Mouse (Mus musculus): ENCODE measurements around the gene Chst15.
A peak's percentile ranks its signal among the peaks of the same experiment; 100 is the strongest.

The Chst15 gene

GRCm38 (mm10) chr7:132302508-132303241, 14.4 kb downstream of the Chst15 start:
- no peak for DNase-seq (ENCODE audit: low spot score)

DNA sequence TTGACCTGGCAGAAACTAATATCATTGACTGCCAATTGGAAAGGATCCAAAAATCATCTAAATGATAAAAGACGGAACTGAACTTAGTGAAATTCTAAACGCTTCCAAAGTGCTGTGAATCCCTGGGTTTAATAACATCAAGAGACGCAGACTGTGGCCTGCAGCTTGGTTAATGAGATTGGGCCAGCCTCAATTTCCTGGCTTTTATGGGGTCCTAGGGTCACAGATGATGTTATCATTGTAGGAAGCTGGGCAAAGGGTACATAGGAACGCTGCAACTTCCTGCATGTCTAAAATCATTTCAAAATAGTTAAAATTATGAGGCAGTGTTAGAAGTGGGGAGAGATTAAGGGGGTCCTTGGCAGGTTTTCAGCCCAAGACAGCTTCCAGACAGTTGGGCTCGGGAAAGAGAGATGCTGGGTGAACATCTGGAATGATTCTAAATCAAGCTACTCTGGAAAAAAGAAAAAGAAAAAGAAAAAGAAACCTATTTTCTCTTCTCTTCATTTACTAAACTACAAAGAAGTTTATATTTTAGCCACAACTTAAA, 17.3 kb downstream of the Chst15 start:
- DNase-seq (ENCODE audit: low spot score) = no peak

DNA sequence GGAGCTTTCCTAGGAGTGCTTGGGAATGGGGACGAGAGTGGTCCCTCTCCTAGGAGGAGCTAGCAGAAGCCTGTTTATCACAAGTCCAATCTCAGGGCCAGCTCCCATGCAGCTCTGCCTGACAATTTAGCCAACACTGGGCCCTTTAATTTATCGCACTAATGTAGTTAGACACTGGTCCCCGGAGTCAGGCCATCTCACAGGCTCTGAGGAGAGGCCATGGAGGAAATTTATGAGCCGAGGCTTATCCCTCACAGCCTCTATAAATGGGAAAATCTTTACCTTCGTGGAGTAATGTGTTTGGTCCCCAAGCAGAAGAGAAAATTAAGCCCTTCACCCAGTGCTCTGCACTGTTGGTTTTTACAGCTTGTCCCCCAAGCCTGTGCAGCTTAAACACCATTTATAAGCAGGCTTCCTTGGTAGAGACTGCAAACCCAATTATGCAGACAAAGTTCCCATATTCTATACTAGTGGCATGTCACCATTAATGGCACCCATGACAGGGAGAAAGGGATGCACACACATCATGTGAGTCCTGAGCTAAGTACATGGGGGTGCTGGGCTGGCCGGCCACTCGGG, 18.5 kb downstream of the Chst15 start:
- no peak for DNase-seq (ENCODE audit: low spot score)

DNA sequence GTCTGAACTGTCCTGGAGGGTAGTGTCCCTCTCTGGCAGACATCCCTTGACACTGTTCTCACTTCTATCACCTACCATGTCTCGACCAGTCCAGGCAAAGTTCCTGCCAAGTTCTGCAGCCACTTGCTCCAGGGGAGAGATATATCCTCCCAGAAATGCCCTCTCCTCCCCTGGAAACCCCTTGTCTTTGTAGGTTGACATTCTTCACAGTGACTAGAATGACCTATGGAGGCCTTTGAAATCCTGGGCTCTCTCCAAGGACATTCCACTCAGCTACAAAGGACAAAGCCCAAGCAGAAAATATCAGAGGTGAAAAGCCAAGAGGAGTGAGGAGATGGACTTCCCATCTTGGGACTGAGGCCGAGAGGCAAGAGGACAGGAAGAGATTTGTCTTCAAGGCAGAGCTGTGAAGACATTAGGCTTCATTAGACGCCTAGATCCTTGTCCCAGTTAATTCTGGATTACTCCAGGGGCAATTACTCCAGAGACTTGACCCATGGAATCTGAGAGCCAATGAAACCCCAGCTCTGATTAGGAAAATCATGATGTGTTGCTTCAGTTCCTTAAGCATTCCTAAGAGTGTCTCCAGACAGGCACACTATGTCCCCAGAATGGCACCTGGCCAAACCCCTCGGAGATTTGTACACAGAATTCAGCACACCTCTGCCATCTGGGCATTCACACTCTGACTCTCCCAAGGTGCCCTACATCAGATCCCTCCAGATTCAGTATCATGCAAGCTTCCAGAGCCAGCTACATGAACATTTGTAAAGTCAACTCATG, 20.2 kb downstream of the Chst15 start:
- peak; percentile 59 for DNase-seq (ENCODE audit: low spot score)

- DNase-seq (ENCODE audit: low spot score) = no peak
These were observed 20.9 kb downstream of the Chst15 start for GRCm38 (mm10) chr7:132296132-132296531.

GRCm38 (mm10) chr7:132287340-132287664, 29.7 kb downstream of the Chst15 start:
- no peak for DNase-seq (ENCODE audit: low spot score)

DNA sequence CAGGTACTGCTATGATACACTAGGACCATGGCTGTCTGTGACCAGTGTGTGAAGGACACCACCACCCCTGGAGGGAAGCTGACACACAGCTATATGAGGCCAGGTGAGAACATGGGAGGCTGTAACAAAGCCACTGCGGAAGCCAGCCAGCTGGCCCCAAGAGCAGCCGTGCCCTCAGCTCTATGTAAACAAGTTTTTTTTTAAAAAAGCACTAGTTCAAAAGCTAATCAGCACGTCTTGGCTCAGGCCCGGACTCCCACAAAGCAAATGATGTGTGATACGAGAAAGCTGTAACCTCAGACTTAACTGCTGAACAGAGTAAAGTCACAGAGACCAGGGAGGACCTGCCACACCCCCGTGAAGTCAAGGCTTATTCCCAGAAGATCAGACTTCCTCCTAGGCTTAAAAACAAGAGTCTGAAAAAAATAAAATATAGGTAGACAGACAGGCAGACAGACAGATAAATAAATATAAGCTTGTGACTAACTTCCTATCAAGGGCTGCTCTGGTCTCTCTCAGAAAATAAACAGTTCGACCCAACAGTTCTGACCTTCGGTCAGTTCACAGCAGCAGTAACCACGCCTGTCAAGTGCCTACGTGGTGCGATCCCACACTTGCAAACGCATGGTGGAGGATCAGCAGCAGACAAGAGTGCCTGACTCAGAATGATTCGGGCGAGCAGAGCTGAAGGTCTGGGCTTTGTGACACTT, 30.2 kb downstream of the Chst15 start:
- DNase-seq (ENCODE audit: low spot score) = no peak

DNA sequence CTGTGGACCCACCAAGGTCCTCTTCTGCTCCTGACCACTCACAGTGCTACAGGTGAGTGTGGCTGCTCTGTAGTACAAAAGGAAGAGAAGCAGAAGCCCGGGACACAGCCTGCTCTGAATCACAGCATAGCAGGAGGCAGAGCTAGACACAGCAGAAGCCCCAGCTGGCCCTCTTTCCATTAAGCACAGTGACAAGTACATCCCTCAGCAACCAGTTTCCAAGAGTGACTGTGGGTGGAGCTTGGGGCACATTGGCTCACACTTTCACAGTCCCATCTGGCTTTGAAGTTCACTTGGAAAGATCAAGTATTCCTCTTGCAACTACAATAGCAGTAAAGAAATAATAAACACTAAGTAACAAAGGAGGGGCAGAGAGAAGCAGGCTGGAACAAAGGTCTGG, 32.2 kb downstream of the Chst15 start:
- DNase-seq (ENCODE audit: low spot score) = no peak

- DNase-seq (ENCODE audit: low spot score) = no peak
These were observed 32.8 kb downstream of the Chst15 start for GRCm38 (mm10) chr7:132284048-132284737.

- no peak for DNase-seq (ENCODE audit: low spot score)
These were observed 34.5 kb downstream of the Chst15 start for GRCm38 (mm10) chr7:132282576-132282975.

GRCm38 (mm10) chr7:132282161-132282560, 34.9 kb downstream of the Chst15 start:
- DNase-seq (ENCODE audit: low spot score) = no peak

DNA sequence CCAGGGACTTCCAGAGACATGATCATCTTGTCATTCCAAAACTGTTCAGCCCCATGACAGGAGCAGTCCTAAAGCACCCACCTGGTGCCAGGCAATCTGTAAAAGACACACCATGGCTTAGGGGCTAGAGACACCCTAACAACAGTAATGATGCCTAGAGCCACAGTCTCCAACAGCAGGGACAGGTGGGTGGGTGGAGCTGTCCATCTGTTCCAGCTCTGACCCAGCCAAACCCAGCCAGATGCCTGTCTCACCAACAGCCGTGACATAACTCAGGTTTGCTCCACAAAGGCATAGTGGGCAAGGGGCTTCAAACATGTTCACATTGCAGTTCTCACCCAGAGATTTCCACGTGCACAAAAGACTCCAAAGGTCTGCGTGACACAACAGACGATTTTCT, 35.3 kb downstream of the Chst15 start:
- no peak for DNase-seq (ENCODE audit: low spot score)

DNA sequence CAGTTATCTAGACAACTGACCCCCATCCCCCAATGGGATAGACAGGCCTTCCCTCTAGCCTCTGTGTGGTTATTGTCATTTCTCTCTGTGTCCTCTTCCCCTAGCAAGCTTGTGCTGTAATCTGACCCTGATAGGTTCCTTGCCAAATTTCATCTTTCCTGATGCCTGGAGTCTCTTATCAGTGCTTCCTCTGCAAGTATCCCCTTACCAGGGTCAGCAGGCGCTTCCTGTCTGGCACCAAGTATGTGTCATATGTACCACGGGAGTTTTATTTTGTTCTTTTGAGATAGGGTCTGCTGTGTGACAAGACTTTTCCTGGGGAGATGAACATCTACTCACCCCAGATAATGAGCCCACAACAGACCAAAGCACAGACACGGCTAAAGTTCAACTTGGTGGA, 38.4 kb downstream of the Chst15 start:
- peak; percentile 49 for DNase-seq (ENCODE audit: low spot score)

DNA sequence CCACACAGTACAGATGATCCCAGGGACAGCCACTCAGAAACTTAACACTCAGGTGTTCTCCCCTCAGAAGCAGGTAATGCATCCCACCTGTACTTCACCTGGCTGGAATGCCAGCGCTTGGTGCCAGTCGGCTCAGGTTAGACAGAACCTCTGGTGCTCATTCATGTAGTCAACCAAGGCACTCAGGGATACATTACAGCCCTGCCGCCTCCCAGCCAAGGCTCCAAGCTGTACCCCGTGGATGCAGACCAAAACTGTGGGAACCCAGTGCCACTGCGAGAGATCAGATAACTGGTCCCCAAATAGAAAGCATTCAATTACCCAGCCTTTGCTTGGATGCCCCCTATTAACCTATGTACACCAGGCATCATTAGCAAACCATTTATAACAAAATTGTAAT, 40.7 kb downstream of the Chst15 start:
- DNase-seq (ENCODE audit: low spot score) = no peak

GRCm38 (mm10) chr7:132273741-132274513, 43.1 kb downstream of the Chst15 start:
- no peak for DNase-seq (ENCODE audit: low spot score)

GRCm38 (mm10) chr7:132272984-132273383, 44.0 kb downstream of the Chst15 start:
- DNase-seq (ENCODE audit: low spot score) = no peak

GRCm38 (mm10) chr7:132270364-132270763, 46.7 kb downstream of the Chst15 start:
- no peak for DNase-seq (ENCODE audit: low spot score)

DNA sequence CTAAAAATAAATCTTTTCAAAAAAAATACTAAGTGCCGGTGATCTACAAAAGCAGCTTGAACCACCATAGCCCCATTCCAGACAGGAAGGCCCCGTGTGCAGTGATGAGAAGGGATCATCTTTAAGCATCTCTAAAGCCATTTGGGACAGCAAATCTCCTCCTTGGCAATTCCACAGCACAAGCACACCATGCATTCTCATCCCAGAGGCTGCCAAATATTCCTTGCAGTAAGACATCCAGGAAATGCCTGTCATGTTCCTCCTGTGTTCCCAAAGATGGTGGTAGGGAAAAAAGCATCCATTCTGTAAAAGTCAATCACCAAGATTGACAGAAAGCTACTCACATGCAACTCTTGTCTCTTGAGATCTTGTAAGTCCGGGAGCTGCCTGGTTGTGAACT, 47.4 kb downstream of the Chst15 start:
- DNase-seq (ENCODE audit: low spot score) = no peak

DNA sequence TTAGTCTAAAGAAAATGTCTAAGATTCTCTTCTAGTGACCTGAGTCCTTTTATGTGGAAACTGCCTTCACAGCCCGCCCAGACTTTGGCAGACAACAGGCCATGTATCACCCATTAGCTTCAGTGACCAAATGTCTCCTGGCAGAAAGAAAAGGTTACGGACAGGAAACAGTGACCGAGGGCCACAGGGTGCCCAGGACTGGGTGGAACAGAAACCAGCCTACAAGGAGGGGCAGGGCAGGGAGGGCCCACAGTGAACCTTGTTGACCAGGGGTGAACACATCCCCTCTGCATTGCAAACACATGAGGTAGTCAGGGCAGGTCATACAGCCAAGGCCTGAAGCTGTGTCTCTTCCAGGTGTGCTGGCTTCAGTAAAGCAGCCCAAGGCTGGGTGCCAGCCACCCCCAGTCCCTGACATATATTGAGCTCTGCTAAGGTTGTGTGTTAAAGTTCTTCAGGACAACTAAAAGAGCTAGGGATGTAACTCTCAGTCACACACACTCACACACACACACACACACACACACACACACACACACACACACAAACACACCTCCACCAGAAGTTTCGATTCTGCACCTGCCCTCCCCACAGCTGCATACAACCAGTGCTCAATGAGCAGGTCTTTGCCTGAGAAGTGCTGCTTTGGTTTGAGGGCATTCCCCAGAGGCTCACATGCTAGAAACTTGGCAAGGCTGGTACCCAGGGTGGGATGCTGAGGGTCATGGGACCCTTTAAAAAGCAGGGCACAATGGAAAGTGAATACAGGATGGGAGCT, 49.1 kb downstream of the Chst15 start:
- DNase-seq (ENCODE audit: low spot score) = no peak

- no peak for DNase-seq (ENCODE audit: low spot score)
These were observed 52.3 kb downstream of the Chst15 start for GRCm38 (mm10) chr7:132264763-132265162.

Data from lung, postnatal 25 days (tissue).